Mouse (Mus musculus) embryonic facial prominence, embryonic 13.5 days (tissue): Measurements from ENCODE around the gene Vmn1r225. TPM values are rescaled to one million over a fixed set of nuclear protein-coding genes. Genes with fewer than 3 reads are reported as not detected.
"Not testable (repeated sequence)": the region's sequence is repeated elsewhere in the genome, so short reads cannot be mapped to it uniquely, and the experiment has no call there.

Experiments used
- ATAC-seq: fragments of 200-750 bp; cut with Nextera tagmentation; 2 replicates; pipeline ENCODE4 v1.8.0; 2017; ENCODE audit warnings: low read depth; ENCODE audit not compliant: insufficient number of reproducible peaks, insufficient read depth, low FRiP score, low TSS enrichment
- H3K27ac ChIP-seq: fragments of 300-500 bp; sonication (generic); 2 replicates; pipeline ENCODE4 v1.5.1; 2015; ENCODE audit warnings: moderate library complexity, mild to moderate bottlenecking, inconsistent platforms
- H3K27me3 ChIP-seq: fragments of 300-500 bp; sonication (generic); 2 replicates; pipeline ENCODE4 v1.6.1; 2015; ENCODE audit warnings: mild to moderate bottlenecking, inconsistent platforms
- H3K36me3 ChIP-seq: fragments of 300-500 bp; sonication (generic); 2 replicates; pipeline ENCODE4 v1.6.1; 2015; ENCODE audit warnings: mild to moderate bottlenecking, inconsistent platforms
- H3K4me1 ChIP-seq: fragments of 300-500 bp; sonication (generic); 2 replicates; pipeline ENCODE4 v1.6.1; 2015; ENCODE audit warnings: inconsistent platforms
- H3K4me2 ChIP-seq: fragments of 300-500 bp; sonication (generic); 2 replicates; pipeline ENCODE4 v1.6.1; 2015; ENCODE audit warnings: moderate library complexity, mild to moderate bottlenecking, inconsistent platforms
- H3K4me3 ChIP-seq: fragments of 300-500 bp; sonication (generic); 2 replicates; pipeline ENCODE4 v1.5.1; 2015; ENCODE audit warnings: mild to moderate bottlenecking, inconsistent platforms
- H3K9ac ChIP-seq: fragments of 300-500 bp; sonication (generic); 2 replicates; pipeline ENCODE4 v1.6.1; 2015; ENCODE audit warnings: mild to moderate bottlenecking, inconsistent platforms
- H3K9me3 ChIP-seq: fragments of 300-500 bp; sonication (generic); 2 replicates; pipeline ENCODE4 v1.6.1; 2016; ENCODE audit warnings: inconsistent platforms
- WGBS: fragments of 180-500 bp; shearing (Covaris S2); methylation state at CpG from one replicate; pipeline ENCODE4 v1.1.7; 2015; ENCODE audit warnings: mixed read lengths; 5-methylcytosine and 5-hydroxymethylcytosine counted together
- polyA plus RNA-seq: library from polyadenylated mRNA; unstranded; fragments of >200 nt; fragmentation: Nextera tagmentation; extraction: Ambion mirVana; gene quantifications from 2 replicates; pipeline ENCODE4 v1.2.1, GENCODE M21; 2015

The Vmn1r225 gene
- polyA plus RNA-seq, result not detected in 2 replicates

- H3K36me3 ChIP-seq, result no peaks in the 10 kb centered on the region
- no peak for ATAC-seq
- H3K4me2 ChIP-seq, result no peak within 1 kb of the TSS
- H3K9me3 ChIP-seq, result peaks cover 7% of the 10 kb centered on the region; the same call in 1 of the 2 replicates
- H3K4me3 ChIP-seq, result no peak within 1 kb of the TSS
- no peaks in the 10 kb centered on the region for H3K4me1 ChIP-seq
- no peaks in the 10 kb centered on the region for H3K27me3 ChIP-seq
- H3K27ac ChIP-seq, result no peak within 1 kb of the TSS
- no peak within 1 kb of the TSS for H3K9ac ChIP-seq
These were observed at the start of gene Vmn1r225 for GRCm38 (mm10) chr17:20497858-20498257. TSS of gene Vmn1r225 (plus strand) at chr17:20498158.

- Histone ChIP-seq H3K9ac (no peak overlapping the region), H3K4me1 (no peaks in the 10 kb centered on the region), H3K36me3 (no peaks in the 10 kb centered on the region), H3K9me3 (peaks cover 3% of the 10 kb centered on the region; the same call in 1 of the 2 replicates), H3K4me2 (no peak overlapping the region), H3K27me3 (no peaks in the 10 kb centered on the region), H3K27ac (no peak overlapping the region), H3K4me3 (no peak overlapping the region)
- no peak for ATAC-seq
- 64% methylated on average over 3 of the region's 3 CpGs for WGBS
These were observed 24.6 kb upstream of the Vmn1r225 start for GRCm38 (mm10) chr17:20473311-20473710.

- ATAC-seq, result no peak
- Histone ChIP-seq H3K27me3 (no peaks in the 10 kb centered on the region), H3K4me1 (no peaks in the 10 kb centered on the region), H3K9ac (no peak within 1 kb of the TSS), H3K4me2 (no peak within 1 kb of the TSS), H3K27ac (no peak within 1 kb of the TSS), H3K36me3 (no peaks in the 10 kb centered on the region), H3K4me3 (no peak within 1 kb of the TSS), H3K9me3 (no peaks in the 10 kb centered on the region)
These were observed 16.7 kb upstream of the Vmn1r225 start, which contains the start of gene Vmn2r108 for GRCm38 (mm10) chr17:20481231-20481630. TSS of gene Vmn2r108 (minus strand) at chr17:20481331.

GRCm38 (mm10) chr17:20508247-20508646 lies 10.3 kb downstream of the Vmn1r225 start:
- H3K9ac ChIP-seq, ATAC-seq, H3K27ac ChIP-seq, H3K4me3 ChIP-seq, H3K27me3 ChIP-seq, H3K4me1 ChIP-seq, H3K36me3 ChIP-seq, H3K4me2 ChIP-seq, H3K9me3 ChIP-seq: not testable (repeated sequence)

Other genes with a start within 250 kb of the Vmn1r225 start
- not detected in 2 replicates for gene Vmn2r106, start 212.6 kb upstream of the Vmn1r225 start, polyA plus RNA-seq
- gene Vmn2r107, start 152.9 kb upstream of the Vmn1r225 start, polyA plus RNA-seq, result not detected in 2 replicates
- gene Vmn1r224, start 84.0 kb upstream of the Vmn1r225 start, polyA plus RNA-seq, result not detected in 2 replicates
- not detected in 2 replicates for gene Vmn2r108, start 16.8 kb upstream of the Vmn1r225 start, polyA plus RNA-seq
- gene Vmn2r109, start 66.6 kb downstream of the Vmn1r225 start, polyA plus RNA-seq, result not detected in 2 replicates
- gene Vmn2r110, start 98.3 kb downstream of the Vmn1r225 start, polyA plus RNA-seq, result 0.03 TPM in 1 of 2 replicates, not detected in the other
- not detected in 2 replicates for gene Fpr-rs3, start 126.7 kb downstream of the Vmn1r225 start, polyA plus RNA-seq
- not detected in 2 replicates for gene Vmn1r226, start 184.7 kb downstream of the Vmn1r225 start, polyA plus RNA-seq
- not detected in 2 replicates for gene Vmn1r227, start 231.7 kb downstream of the Vmn1r225 start, polyA plus RNA-seq